Mouse (Mus musculus) heart, embryonic 12.5 days (tissue): Measurements from ENCODE around the gene Ovol1. TPM values are rescaled to one million over a fixed set of nuclear protein-coding genes. Genes with fewer than 3 reads are reported as not detected.
A peak's percentile ranks its signal among the peaks of the same experiment; 100 is the strongest.

Source experiments
- ATAC-seq: fragments of 200-750 bp; cut with Nextera tagmentation; 2 replicates; pipeline ENCODE4 v1.8.0; 2017; ENCODE audit warnings: moderate TSS enrichment, moderate library complexity; ENCODE audit not compliant: insufficient number of reproducible peaks, low FRiP score
- H3K27ac ChIP-seq: fragments of 300-500 bp; sonication (generic); 2 replicates; pipeline ENCODE4 v1.5.1; 2016; ENCODE audit warnings: mild to moderate bottlenecking, moderate library complexity; ENCODE audit not compliant: poor library complexity, severe bottlenecking
- H3K27me3 ChIP-seq: fragments of 300-500 bp; sonication (generic); replicated peaks from 2 replicates; pipeline ENCODE4 v1.6.1; 2016; ENCODE audit warnings: mild to moderate bottlenecking, moderate library complexity
- H3K36me3 ChIP-seq: fragments of 300-500 bp; sonication (generic); 2 replicates; pipeline ENCODE4 v1.6.1; 2016; ENCODE audit warnings: mild to moderate bottlenecking, moderate library complexity
- H3K4me1 ChIP-seq: fragments of 300-500 bp; sonication (generic); replicated peaks from 2 replicates; pipeline ENCODE4 v1.6.1; 2016; ENCODE audit warnings: mild to moderate bottlenecking
- H3K4me2 ChIP-seq: fragments of 300-500 bp; sonication (generic); 2 replicates; pipeline ENCODE4 v1.6.1; 2016; ENCODE audit warnings: mild to moderate bottlenecking, moderate library complexity
- H3K4me3 ChIP-seq: fragments of 300-500 bp; sonication (generic); 2 replicates; pipeline ENCODE4 v1.5.1; 2016; ENCODE audit warnings: mild to moderate bottlenecking
- H3K9ac ChIP-seq: fragments of 300-500 bp; sonication (generic); 2 replicates; pipeline ENCODE4 v1.6.1; 2016; ENCODE audit warnings: mild to moderate bottlenecking, moderate library complexity
- H3K9me3 ChIP-seq: fragments of 300-500 bp; sonication (generic); replicated peaks from 2 replicates; pipeline ENCODE4 v1.6.1; 2016; ENCODE audit warnings: mild to moderate bottlenecking, moderate library complexity
- WGBS: fragments of 180-500 bp; shearing (Covaris S2); methylation state at CpG from one replicate; pipeline ENCODE4 v1.1.7; 2016; 5-methylcytosine and 5-hydroxymethylcytosine counted together
- polyA plus RNA-seq: library from polyadenylated mRNA; unstranded; fragments of >200 nt; fragmentation: Nextera tagmentation; extraction: Ambion mirVana; gene quantifications from 2 replicates; pipeline ENCODE4 v1.2.1, GENCODE M21; 2016

The Ovol1 gene
- polyA plus RNA-seq: not detected in 2 replicates

- peaks cover 98% of the 10 kb centered on the region for H3K27me3 ChIP-seq
- H3K4me2 ChIP-seq: peak within 1 kb of the TSS; percentile 75
- 1% methylated on average over 57 of the region's 57 CpGs for whole genome bisulfite sequencing
- H3K9ac ChIP-seq: peak within 1 kb of the TSS; percentile 48; the same call in 1 of the 2 replicates
- no peak within 1 kb of the TSS for H3K27ac ChIP-seq
- no peaks in the 10 kb centered on the region for H3K36me3 ChIP-seq
- H3K4me1 ChIP-seq: peaks cover 17% of the 10 kb centered on the region
- peak within 1 kb of the TSS; percentile 48 for H3K4me3 ChIP-seq
- no peak; the same call in 1 of the 2 replicates for ATAC-seq
- H3K9me3 ChIP-seq: no peaks in the 10 kb centered on the region
Observed at GRCm38 (mm10) chr19:5560457-5561041, at the start of gene Ovol1. Ovol1 (minus strand) TSS chr19:5560646.

GRCm38 (mm10) chr19:5609547-5610404 lies 49.3 kb upstream of the Ovol1 start, which contains the start of gene Kat5:
Kat5 (minus strand) TSS chr19:5610237.
- Histone ChIP-seq H3K4me1 (peaks cover 17% of the 10 kb centered on the region), H3K4me2 (peak within 1 kb of the TSS; percentile 75), H3K27ac (peak within 1 kb of the TSS; percentile 94), H3K9ac (peak within 1 kb of the TSS; percentile 75), H3K9me3 (no peaks in the 10 kb centered on the region), H3K36me3 (peaks cover 41% of the 10 kb centered on the region), H3K4me3 (peak within 1 kb of the TSS; percentile 69), H3K27me3 (no peaks in the 10 kb centered on the region)
- under 1% methylated on average over 53 of the region's 55 CpGs for WGBS
- peak; percentile 92 for ATAC-seq

- Histone ChIP-seq H3K36me3 (peaks cover 48% of the 10 kb centered on the region), H3K27ac (peak overlapping the region; percentile 94), H3K9me3 (no peaks in the 10 kb centered on the region), H3K4me2 (peak overlapping the region; percentile 75), H3K4me1 (peaks cover 17% of the 10 kb centered on the region), H3K9ac (peak overlapping the region; percentile 75), H3K27me3 (no peaks in the 10 kb centered on the region), H3K4me3 (peak overlapping the region; percentile 69)
- 58% methylated on average over 10 of the region's 10 CpGs for WGBS
- ATAC-seq: no peak
Observed at GRCm38 (mm10) chr19:5609171-5609546, 48.7 kb upstream of the Ovol1 start.

GRCm38 (mm10) chr19:5608707-5609106 lies 48.3 kb upstream of the Ovol1 start:
- H3K27ac ChIP-seq: no peak overlapping the region
- H3K27me3 ChIP-seq: no peaks in the 10 kb centered on the region
- peaks cover 17% of the 10 kb centered on the region for H3K4me1 ChIP-seq
- peak overlapping the region; percentile 69 for H3K4me3 ChIP-seq
- 92% methylated on average over 13 of the region's 13 CpGs for WGBS
- H3K9me3 ChIP-seq: no peaks in the 10 kb centered on the region
- ATAC-seq: no peak
- 0 out of 2 replicates have a peak overlapping the region, but pooled peaks have one; percentile 75 for H3K9ac ChIP-seq
- peak overlapping the region; percentile 75 for H3K4me2 ChIP-seq
- peaks cover 52% of the 10 kb centered on the region for H3K36me3 ChIP-seq

GRCm38 (mm10) chr19:5607705-5608410 lies 47.4 kb upstream of the Ovol1 start:
- Histone ChIP-seq H3K27ac (no peak overlapping the region), H3K9ac (no peak overlapping the region), H3K4me2 (no peak overlapping the region), H3K4me1 (peaks cover 22% of the 10 kb centered on the region), H3K4me3 (no peak overlapping the region), H3K27me3 (no peaks in the 10 kb centered on the region), H3K36me3 (peaks cover 61% of the 10 kb centered on the region), H3K9me3 (no peaks in the 10 kb centered on the region)
- ATAC-seq: no peak
- WGBS: 95% methylated on average over 26 of the region's 26 CpGs

GRCm38 (mm10) chr19:5606196-5606595 lies 45.8 kb upstream of the Ovol1 start:
- no peak overlapping the region for H3K9ac ChIP-seq
- H3K4me1 ChIP-seq: peaks cover 27% of the 10 kb centered on the region
- no peak for ATAC-seq
- no peak overlapping the region for H3K27ac ChIP-seq
- H3K4me2 ChIP-seq: no peak overlapping the region
- no peaks in the 10 kb centered on the region for H3K27me3 ChIP-seq
- H3K36me3 ChIP-seq: peaks cover 62% of the 10 kb centered on the region
- no peak overlapping the region for H3K4me3 ChIP-seq
- 74% methylated on average over 8 of the region's 8 CpGs for WGBS
- no peaks in the 10 kb centered on the region for H3K9me3 ChIP-seq

- H3K4me2 ChIP-seq: no peak overlapping the region
- no peak overlapping the region for H3K4me3 ChIP-seq
- WGBS: 92% methylated on average over 7 of the region's 7 CpGs
- ATAC-seq: no peak
- peaks cover 62% of the 10 kb centered on the region for H3K36me3 ChIP-seq
- no peaks in the 10 kb centered on the region for H3K27me3 ChIP-seq
- no peaks in the 10 kb centered on the region for H3K9me3 ChIP-seq
- no peak overlapping the region for H3K9ac ChIP-seq
- no peak overlapping the region for H3K27ac ChIP-seq
- peaks cover 22% of the 10 kb centered on the region for H3K4me1 ChIP-seq
Observed at GRCm38 (mm10) chr19:5605126-5605525, 44.7 kb upstream of the Ovol1 start.

- WGBS: 89% methylated on average over 7 of the region's 7 CpGs
- Histone ChIP-seq H3K27me3 (no peaks in the 10 kb centered on the region), H3K4me1 (peaks cover 16% of the 10 kb centered on the region), H3K4me2 (no peak overlapping the region), H3K27ac (no peak overlapping the region), H3K9me3 (no peaks in the 10 kb centered on the region), H3K4me3 (no peak overlapping the region), H3K9ac (no peak overlapping the region), H3K36me3 (peaks cover 59% of the 10 kb centered on the region)
- ATAC-seq: no peak
Observed at GRCm38 (mm10) chr19:5603664-5604063, 43.2 kb upstream of the Ovol1 start.

GRCm38 (mm10) chr19:5601752-5602541 lies 41.5 kb upstream of the Ovol1 start, which contains the start of gene Rnaseh2c:
Rnaseh2c (plus strand) TSS chr19:5601873.
- Histone ChIP-seq H3K4me3 (peak within 1 kb of the TSS; percentile 64), H3K36me3 (peaks cover 42% of the 10 kb centered on the region), H3K9ac (peak within 1 kb of the TSS; percentile 83), H3K9me3 (no peaks in the 10 kb centered on the region), H3K27ac (peak within 1 kb of the TSS; percentile 84), H3K4me1 (peaks cover 14% of the 10 kb centered on the region), H3K4me2 (peak within 1 kb of the TSS; percentile 84), H3K27me3 (peaks cover 6% of the 10 kb centered on the region; the same call in 1 of the 2 replicates)
- peak; percentile 76 for ATAC-seq
- whole genome bisulfite sequencing: under 1% methylated on average over 64 of the region's 64 CpGs

GRCm38 (mm10) chr19:5599224-5599623 lies 38.8 kb upstream of the Ovol1 start:
- 77% methylated on average over 4 of the region's 4 CpGs for WGBS
- H3K4me3 ChIP-seq: no peak overlapping the region
- ATAC-seq: no peak
- H3K4me2 ChIP-seq: no peak overlapping the region
- H3K27me3 ChIP-seq: peaks cover 6% of the 10 kb centered on the region; the same call in 1 of the 2 replicates
- H3K27ac ChIP-seq: no peak overlapping the region
- peaks cover 15% of the 10 kb centered on the region for H3K36me3 ChIP-seq
- H3K4me1 ChIP-seq: peaks cover 10% of the 10 kb centered on the region
- no peak overlapping the region for H3K9ac ChIP-seq
- no peaks in the 10 kb centered on the region for H3K9me3 ChIP-seq
